Mouse (Mus musculus) midbrain, embryonic 14.5 days (tissue): ENCODE results near the gene Zic2. TPM values are rescaled to one million over a fixed set of nuclear protein-coding genes. Genes with fewer than 3 reads are reported as not detected.

Source experiments
- polyA plus RNA-seq: library from polyadenylated mRNA; unstranded; fragments of >200 nt; fragmentation: Nextera tagmentation; extraction: Ambion mirVana; gene quantifications from 2 replicates; pipeline ENCODE4 v1.2.1, GENCODE M21; 2014

The Zic2 gene
- polyA plus RNA-seq, 1 experiment from 2014 or later: 10.3 TPM

Other genes starting within 250 kb of the Zic2 start
- 0.70 and 0.75 TPM in 2 replicates for gene Gm5089, start 24.3 kb upstream of the Zic2 start, polyA plus RNA-seq
- gene Zic5, start 9.8 kb upstream of the Zic2 start, polyA plus RNA-seq: 9.9 and 14.9 TPM in 2 replicates
- 0.38 and 0.72 TPM in 2 replicates for gene Gm10837, start 15.2 kb downstream of the Zic2 start, polyA plus RNA-seq
- gene Pcca, start 58.9 kb downstream of the Zic2 start, polyA plus RNA-seq: 19.1 and 29.9 TPM in 2 replicates